Mouse (Mus musculus): ENCODE measurements at regions not wholly inside any gene's neighbourhood (a gene's known extent, or its start where the extent isn't known, plus 50 kb on each side); places are given as distances from the start of the nearest gene placed in this dataset.

DNA sequence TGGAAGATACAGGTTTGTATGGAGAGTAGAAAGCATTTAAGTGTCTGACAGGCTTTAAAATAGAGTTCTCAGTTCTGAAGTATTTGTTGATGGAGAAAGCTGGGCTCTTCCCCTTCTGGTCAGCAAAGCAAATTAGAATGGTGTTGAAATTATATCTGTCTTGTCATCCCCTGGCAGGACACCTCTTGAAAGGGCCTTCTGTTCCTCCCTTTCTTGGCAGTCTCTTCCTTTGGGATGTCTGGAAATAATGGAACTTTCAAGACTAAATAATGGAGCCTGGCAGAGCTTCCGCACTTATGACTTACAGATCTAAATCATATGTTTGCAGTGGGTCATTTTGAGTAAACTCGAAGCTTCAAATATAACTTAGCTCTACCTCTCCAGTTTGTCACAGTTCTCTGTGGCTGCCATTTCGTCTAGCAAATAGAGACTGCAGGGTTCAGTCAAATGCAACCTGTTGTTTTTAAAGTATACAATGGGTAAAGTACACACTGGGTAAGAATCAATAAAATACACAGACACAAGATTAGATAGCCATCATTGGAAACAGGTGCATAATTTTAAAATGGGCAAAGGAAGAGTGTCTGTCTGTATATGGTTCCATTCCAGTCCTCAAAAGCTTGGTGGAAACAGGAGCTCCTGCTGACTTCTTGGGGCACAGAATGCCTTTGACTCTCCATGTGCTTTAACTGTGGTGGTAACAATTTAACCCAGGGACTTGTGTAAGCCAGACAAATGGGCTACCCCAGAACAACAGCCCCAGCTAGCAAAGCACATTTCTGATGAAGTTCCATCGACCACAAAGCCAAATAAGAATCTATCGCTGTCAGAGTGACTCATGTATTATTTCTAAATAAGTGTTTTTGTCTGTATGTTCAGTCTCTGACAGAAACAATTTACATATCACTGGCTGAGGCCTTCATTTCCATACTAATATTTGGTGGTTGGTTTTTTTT is 3524.4 kb upstream of the Gm7489 start:
- ATAC-seq = no peak
- H3K4me2 ChIP-seq (replicated peaks) = no peak overlapping the region
- H3K9me3 ChIP-seq = no peaks in the 10 kb centered on the region
- no peak overlapping the region for H3K9ac ChIP-seq
- H3K4me3 ChIP-seq (replicated peaks) = no peak overlapping the region
- 66% methylated on average over 5 of the region's 5 CpGs for WGBS
- H3K4me1 ChIP-seq (replicated peaks) = no peaks in the 10 kb centered on the region
- H3K36me3 ChIP-seq = no peaks in the 10 kb centered on the region
- H3K27ac ChIP-seq = no peak overlapping the region
- H3K27me3 ChIP-seq (replicated peaks) = no peaks in the 10 kb centered on the region

DNA sequence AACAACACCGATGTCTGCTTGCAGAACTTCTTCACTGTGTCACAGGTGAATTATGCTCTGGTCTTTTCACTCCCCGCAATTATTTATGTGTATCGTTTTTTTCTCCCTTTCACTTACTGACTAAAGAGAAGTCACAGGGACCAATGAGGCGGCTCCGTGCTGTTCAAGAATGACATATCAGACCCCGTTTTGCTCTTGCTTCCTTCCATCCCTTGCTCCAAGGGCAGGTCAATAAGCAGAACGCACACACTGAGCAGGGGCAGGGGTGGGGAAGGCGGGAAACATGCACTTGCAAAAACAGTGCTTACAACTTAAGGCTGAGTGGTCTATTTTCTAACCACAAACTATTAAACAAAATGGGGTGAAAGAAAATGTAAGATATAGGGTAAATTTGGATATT is 3523.4 kb upstream of the Gm7489 start:
- no peak overlapping the region for H3K4me2 ChIP-seq (replicated peaks)
- no peaks in the 10 kb centered on the region for H3K27me3 ChIP-seq (replicated peaks)
- H3K4me3 ChIP-seq (replicated peaks) = no peak overlapping the region
- WGBS = 70% methylated on average over 8 of the region's 8 CpGs
- H3K9me3 ChIP-seq = no peaks in the 10 kb centered on the region
- ATAC-seq = no peak
- H3K9ac ChIP-seq = no peak overlapping the region
- H3K36me3 ChIP-seq = no peaks in the 10 kb centered on the region
- H3K4me1 ChIP-seq (replicated peaks) = no peaks in the 10 kb centered on the region
- H3K27ac ChIP-seq = no peak overlapping the region

DNA sequence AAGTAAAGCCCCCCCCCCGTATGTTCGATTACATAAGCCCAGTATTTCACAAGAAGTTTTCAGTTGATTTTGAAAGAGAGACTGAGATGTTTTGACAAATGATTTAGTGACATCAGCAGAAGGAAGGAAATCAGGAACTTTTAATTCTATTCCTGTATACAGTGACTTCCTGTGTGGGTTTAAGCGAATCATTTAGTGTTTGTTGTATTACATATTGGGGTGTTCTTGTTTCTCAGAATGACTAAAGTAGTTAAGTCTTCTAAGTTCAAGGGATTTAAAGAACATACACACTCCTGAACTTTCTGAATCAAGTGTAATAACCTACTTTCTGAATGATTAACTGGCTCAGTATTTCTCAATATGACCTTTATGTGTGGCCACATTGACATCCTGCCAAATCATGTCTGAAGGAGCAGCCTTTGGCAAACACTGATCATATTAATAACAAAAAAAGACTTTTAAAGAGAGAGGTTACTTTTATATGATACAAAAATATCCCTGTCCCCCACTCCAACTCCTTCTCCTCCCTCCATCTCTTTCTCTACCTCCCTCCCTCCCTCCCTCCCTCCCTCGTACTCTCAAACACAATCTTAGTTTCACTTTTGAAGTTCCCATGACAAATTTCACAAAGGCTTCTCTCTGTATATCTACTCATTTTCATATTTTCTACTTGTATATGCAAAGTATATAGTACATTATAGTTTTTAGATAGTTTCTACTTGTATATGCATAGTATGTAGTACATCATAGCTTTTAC is 3522.8 kb upstream of the Gm7489 start:
- Histone ChIP-seq H3K27ac (no peak overlapping the region), H3K27me3 (replicated peaks) (no peaks in the 10 kb centered on the region), H3K4me3 (replicated peaks) (no peak overlapping the region), H3K9me3 (no peaks in the 10 kb centered on the region), H3K9ac (no peak overlapping the region), H3K36me3 (no peaks in the 10 kb centered on the region), H3K4me1 (replicated peaks) (no peaks in the 10 kb centered on the region), H3K4me2 (replicated peaks) (no peak overlapping the region)
- no peak for ATAC-seq
- WGBS = 50% methylated on average over 4 of the region's 4 CpGs

DNA sequence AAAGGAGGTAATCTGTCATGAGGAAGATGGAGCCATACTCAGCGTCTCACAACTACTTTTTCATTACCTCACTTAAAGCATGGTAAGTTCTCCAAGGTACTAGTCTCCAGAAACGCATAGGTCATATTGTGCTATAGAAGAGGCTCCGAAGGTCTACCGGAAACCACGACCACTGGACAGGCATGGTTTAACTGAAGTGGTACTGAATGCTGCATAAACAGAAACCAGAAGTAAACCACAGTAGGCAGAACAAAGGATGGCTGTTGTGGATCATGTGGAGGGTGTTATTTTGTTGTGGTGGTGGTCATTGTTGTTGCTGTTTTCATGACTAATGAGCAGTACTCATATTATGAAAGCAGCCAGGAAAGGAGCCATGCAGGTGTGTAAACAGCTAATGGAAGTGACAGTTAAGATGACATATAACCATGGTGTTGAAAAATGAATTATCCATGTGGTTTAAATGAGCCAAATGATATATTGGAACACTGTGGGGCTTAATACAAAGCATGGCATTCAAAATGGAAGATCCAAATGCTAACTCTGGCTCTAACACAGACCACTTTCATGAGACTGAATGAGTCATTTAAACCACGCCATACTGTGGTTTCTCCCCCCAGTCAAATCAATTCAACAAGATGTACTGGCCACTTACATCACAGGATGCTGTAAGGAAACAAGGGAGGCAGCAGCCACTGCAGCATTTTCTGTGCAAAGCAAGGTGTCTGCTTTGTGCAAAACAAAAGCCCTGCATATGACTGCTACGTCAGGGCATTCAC is 3484.5 kb upstream of the Gm7489 start:
- H3K27me3 ChIP-seq (replicated peaks) = no peaks in the 10 kb centered on the region
- H3K36me3 ChIP-seq = no peaks in the 10 kb centered on the region
- no peak for ATAC-seq
- H3K4me2 ChIP-seq (replicated peaks) = no peak overlapping the region
- no peak overlapping the region for H3K4me3 ChIP-seq (replicated peaks)
- 84% methylated on average over 7 of the region's 7 CpGs for WGBS
- H3K9me3 ChIP-seq = no peaks in the 10 kb centered on the region
- H3K9ac ChIP-seq = no peak overlapping the region
- no peaks in the 10 kb centered on the region for H3K4me1 ChIP-seq (replicated peaks)
- H3K27ac ChIP-seq = no peak overlapping the region

DNA sequence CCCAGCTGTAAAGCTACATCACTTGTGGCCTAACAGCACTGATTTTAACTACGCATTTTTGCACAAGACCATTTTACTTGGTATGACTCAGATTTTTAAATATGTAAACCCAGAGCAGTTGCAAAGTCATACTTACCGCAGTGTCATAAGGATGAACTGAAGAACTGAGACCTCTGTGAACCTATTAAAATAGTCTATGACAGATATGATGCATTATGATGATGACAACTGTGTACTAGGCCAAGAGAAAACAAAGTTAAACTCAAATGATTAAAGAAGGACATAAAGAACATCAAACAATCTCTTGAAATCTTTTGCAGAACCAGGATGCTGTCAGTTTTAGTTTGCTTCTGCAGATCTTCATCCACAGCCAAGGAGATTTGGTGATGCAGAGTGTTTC is 3483.3 kb upstream of the Gm7489 start:
- ATAC-seq = no peak
- no peaks in the 10 kb centered on the region for H3K36me3 ChIP-seq
- H3K4me3 ChIP-seq (replicated peaks) = no peak overlapping the region
- H3K9me3 ChIP-seq = no peaks in the 10 kb centered on the region
- no peaks in the 10 kb centered on the region for H3K4me1 ChIP-seq (replicated peaks)
- no peak overlapping the region for H3K9ac ChIP-seq
- WGBS = 89% methylated on average over 2 of the region's 2 CpGs
- no peak overlapping the region for H3K27ac ChIP-seq
- no peak overlapping the region for H3K4me2 ChIP-seq (replicated peaks)
- no peaks in the 10 kb centered on the region for H3K27me3 ChIP-seq (replicated peaks)

DNA sequence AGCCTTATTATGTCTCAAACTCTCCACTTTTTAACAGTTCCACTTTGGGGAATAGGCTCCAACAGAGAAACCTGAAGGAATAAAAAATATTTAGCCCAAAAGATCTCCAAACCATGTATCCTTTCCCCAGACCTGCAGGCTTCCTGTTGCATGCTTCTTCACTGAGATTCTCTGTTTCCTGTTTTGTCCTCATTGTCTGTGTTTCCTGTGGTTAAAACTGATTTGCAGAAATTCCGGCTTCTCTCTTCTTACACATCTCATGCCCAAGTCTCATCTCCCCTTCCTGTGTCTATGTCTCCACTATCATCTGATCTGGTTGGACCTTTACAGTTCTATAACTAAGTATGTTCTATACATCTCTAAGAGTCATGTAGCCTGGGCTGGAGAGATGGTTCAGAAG is 3482.2 kb upstream of the Gm7489 start:
- Histone ChIP-seq H3K9ac (no peak overlapping the region), H3K36me3 (no peaks in the 10 kb centered on the region), H3K9me3 (no peaks in the 10 kb centered on the region), H3K4me2 (replicated peaks) (no peak overlapping the region), H3K27ac (no peak overlapping the region), H3K27me3 (replicated peaks) (no peaks in the 10 kb centered on the region), H3K4me3 (replicated peaks) (no peak overlapping the region), H3K4me1 (replicated peaks) (no peaks in the 10 kb centered on the region)
- 77% methylated on average over 1 of the region's 1 CpGs for WGBS
- no peak for ATAC-seq

DNA sequence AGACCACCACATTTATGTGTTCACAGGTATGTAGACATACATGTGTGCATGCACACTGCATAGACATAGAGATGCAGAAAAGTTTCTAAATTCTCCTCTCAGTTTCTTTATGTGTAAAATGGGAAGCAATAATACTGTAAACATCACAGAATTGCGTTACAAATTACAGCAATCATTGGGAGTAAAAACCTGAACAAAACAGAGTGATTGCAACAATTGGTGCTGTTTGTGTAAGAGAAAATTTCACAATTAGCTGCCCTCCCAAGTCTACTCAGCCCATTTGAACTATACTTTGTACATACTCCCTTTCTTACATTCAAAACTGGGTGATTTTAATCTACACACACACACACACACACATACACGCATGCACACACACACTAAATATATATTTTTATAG is 3480.8 kb upstream of the Gm7489 start:
- 91% methylated on average over 2 of the region's 2 CpGs for WGBS

DNA sequence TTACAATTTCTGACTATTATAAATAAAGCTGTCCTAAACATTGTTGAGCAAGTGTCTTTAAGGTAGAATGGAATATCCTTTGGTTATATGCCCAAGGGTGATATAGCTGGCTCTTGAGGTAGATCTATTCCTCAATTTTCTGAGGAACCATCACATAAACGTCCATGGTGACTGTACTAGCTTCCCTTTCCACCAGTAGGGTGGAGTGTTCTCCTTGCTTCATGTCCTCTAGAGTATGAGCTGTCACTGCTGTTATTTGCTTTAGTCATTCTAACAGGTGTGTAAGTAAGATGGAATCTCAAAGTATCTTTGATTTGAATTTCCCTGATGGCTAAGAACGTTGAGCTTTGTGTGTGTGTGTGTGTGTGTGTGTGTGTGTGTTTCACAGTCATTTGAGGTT is 3475.7 kb upstream of the Gm7489 start:
- H3K9ac ChIP-seq = no peak overlapping the region
- H3K9me3 ChIP-seq = no peaks in the 10 kb centered on the region
- H3K4me2 ChIP-seq (replicated peaks) = no peak overlapping the region
- no peak for ATAC-seq
- no peak overlapping the region for H3K27ac ChIP-seq
- H3K4me1 ChIP-seq (replicated peaks) = no peaks in the 10 kb centered on the region
- H3K36me3 ChIP-seq = no peaks in the 10 kb centered on the region
- no peaks in the 10 kb centered on the region for H3K27me3 ChIP-seq (replicated peaks)
- WGBS = 55% methylated on average over 2 of the region's 2 CpGs
- H3K4me3 ChIP-seq (replicated peaks) = no peak overlapping the region

More for the DNA sequence above, 3480.8 kb upstream of the Gm7489 start:
- no peak overlapping the region for H3K9ac ChIP-seq
- H3K9me3 ChIP-seq = no peaks in the 10 kb centered on the region
- H3K27ac ChIP-seq = no peak overlapping the region
- H3K27me3 ChIP-seq (replicated peaks) = no peaks in the 10 kb centered on the region
- no peaks in the 10 kb centered on the region for H3K4me1 ChIP-seq (replicated peaks)
- ATAC-seq = no peak
- H3K36me3 ChIP-seq = no peaks in the 10 kb centered on the region
- no peak overlapping the region for H3K4me3 ChIP-seq (replicated peaks)
- H3K4me2 ChIP-seq (replicated peaks) = no peak overlapping the region

DNA sequence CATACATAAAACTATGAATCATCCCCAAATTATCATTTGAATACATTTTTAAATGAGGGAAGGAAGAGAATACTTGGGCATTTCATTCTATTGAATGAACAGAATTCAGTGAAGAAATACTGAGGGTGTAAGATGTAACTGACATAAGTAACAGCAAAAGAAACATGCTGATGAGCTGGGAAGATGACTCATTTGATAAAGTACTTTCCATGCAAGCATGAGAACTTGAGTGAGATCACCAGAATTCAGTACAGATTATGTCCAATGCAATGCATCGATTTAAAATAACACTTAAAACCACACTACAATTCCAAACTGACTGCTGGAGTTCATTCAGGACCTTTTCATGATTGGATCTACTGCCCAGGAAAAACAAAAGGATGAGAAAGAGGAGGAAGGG is 3467.1 kb upstream of the Gm7489 start:
- Histone ChIP-seq H3K36me3 (no peaks in the 10 kb centered on the region), H3K4me3 (replicated peaks) (no peak overlapping the region), H3K4me2 (replicated peaks) (no peak overlapping the region), H3K27ac (no peak overlapping the region), H3K4me1 (replicated peaks) (no peaks in the 10 kb centered on the region), H3K9ac (no peak overlapping the region), H3K27me3 (replicated peaks) (no peaks in the 10 kb centered on the region), H3K9me3 (no peaks in the 10 kb centered on the region)
- WGBS = 87% methylated on average over 1 of the region's 1 CpGs
- no peak for ATAC-seq

DNA sequence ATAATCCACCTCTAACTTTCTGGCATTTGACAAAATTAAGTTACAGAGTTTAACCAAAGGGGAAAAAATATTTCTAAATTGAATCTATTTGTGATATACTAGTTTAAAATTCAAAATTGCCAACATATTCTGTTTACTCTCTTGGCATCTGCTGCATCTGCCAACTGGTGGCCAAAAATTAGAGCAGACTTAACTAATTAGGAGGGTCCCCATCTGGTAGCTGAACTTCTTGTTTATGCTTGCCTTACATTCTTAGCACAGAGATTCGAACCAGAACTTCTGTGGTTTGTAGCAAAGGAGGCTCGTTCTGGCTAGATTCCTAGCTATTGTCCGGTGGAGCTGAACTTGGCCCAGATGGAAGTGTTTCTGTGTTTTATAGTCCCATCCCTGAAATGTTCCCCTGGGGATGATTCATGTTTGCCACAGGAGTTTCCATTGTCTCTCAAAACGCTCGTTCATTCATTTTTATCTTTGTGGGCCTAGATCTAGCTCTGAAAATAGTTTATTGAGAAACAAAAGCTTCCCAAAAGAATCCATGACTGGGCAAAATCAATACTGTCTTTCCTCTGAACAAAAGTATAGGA is 3461.5 kb upstream of the Gm7489 start:
- H3K9me3 ChIP-seq = no peaks in the 10 kb centered on the region
- H3K4me2 ChIP-seq (replicated peaks) = no peak overlapping the region
- no peak overlapping the region for H3K4me3 ChIP-seq (replicated peaks)
- no peak overlapping the region for H3K9ac ChIP-seq
- no peak for ATAC-seq
- H3K4me1 ChIP-seq (replicated peaks) = no peaks in the 10 kb centered on the region
- no peaks in the 10 kb centered on the region for H3K36me3 ChIP-seq
- no peak overlapping the region for H3K27ac ChIP-seq
- 74% methylated on average over 5 of the region's 5 CpGs for WGBS
- H3K27me3 ChIP-seq (replicated peaks) = no peaks in the 10 kb centered on the region

DNA sequence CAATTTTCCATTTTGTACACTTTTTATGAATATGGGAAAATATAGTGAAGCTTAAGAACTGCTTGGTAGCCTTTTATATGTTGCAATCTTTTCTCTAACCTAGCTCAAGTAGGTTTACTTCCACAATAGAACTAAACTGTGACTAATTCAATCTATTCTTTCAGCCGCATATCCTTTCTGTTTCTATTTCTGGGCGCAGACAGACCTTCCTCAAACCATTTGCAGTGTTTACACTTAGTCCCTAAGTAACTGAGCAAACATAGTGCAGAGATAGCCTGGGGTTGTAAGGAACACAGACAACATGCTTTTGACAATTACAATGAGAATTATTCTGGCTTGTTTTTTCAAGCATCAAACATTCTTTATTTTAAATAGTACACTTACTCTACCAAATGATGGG is 3435.1 kb upstream of the Gm7489 start:
- H3K4me3 ChIP-seq (replicated peaks) = no peak overlapping the region
- no peak for ATAC-seq
- no peaks in the 10 kb centered on the region for H3K4me1 ChIP-seq (replicated peaks)
- H3K4me2 ChIP-seq (replicated peaks) = no peak overlapping the region
- H3K27me3 ChIP-seq (replicated peaks) = no peaks in the 10 kb centered on the region
- H3K9ac ChIP-seq = no peak overlapping the region
- no peaks in the 10 kb centered on the region for H3K36me3 ChIP-seq
- 22% methylated on average over 2 of the region's 2 CpGs for WGBS
- H3K9me3 ChIP-seq = no peaks in the 10 kb centered on the region
- H3K27ac ChIP-seq = no peak overlapping the region

DNA sequence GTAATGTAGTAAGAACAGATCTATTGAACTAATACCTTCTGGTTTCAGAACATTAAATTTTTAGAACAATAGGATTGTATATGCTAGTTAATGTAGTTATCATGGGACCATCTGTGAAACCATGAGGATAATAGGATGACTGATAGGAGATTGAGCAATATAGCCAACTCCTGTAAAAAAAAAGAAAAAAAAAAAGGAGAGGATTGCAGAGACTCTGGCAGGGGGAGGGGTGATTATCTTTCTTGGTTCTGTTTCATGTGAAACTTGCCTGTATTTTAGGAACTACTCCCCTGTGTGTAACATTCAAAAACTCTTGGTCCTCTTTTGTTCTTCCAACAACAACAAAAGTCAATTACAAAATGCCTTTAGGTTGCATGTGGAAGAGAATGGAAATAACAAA is 3412.1 kb upstream of the Gm7489 start:
- ATAC-seq = no peak
- no peaks in the 10 kb centered on the region for H3K9me3 ChIP-seq
- H3K36me3 ChIP-seq = no peaks in the 10 kb centered on the region
- no peaks in the 10 kb centered on the region for H3K27me3 ChIP-seq (replicated peaks)
- no peak overlapping the region for H3K27ac ChIP-seq
- H3K4me1 ChIP-seq (replicated peaks) = no peaks in the 10 kb centered on the region
- no peak overlapping the region for H3K4me2 ChIP-seq (replicated peaks)
- H3K9ac ChIP-seq = no peak overlapping the region
- no peak overlapping the region for H3K4me3 ChIP-seq (replicated peaks)
